Mouse (Mus musculus) kidney, adult 2 months (tissue): ENCODE data around the gene Odf2. TPM values are rescaled to one million over a fixed set of nuclear protein-coding genes. Genes with fewer than 3 reads are reported as not detected.
A peak's percentile ranks its signal among the peaks of the same experiment; 100 is the strongest.

Source experiments
- DNase-seq: peaks from one replicate; pipeline ENCODE4 v3.0.0; 2021
- H3K27ac ChIP-seq: fragments of 200-500 bp; 2 replicates; pipeline ENCODE4 v1.5.1; 2012; ENCODE audit warnings: low read depth, low read length, control low read depth, inconsistent platforms; ENCODE audit not compliant: insufficient read depth
- H3K27me3 ChIP-seq: fragments of 200-500 bp; replicated peaks from 2 replicates; pipeline ENCODE4 v1.6.1; 2012; ENCODE audit warnings: mild to moderate bottlenecking, moderate library complexity, low read length, inconsistent platforms; ENCODE audit not compliant: control insufficient read depth, insufficient read depth
- H3K36me3 ChIP-seq: fragments of 200-500 bp; 2 replicates; pipeline ENCODE4 v1.6.1; 2012; ENCODE audit warnings: mild to moderate bottlenecking, moderate library complexity, low read length, inconsistent platforms; ENCODE audit not compliant: control insufficient read depth, insufficient read depth
- H3K4me1 ChIP-seq: fragments of 200-500 bp; 2 replicates; pipeline ENCODE4 v1.6.1; 2011; ENCODE audit warnings: low read length; ENCODE audit not compliant: control insufficient read depth, insufficient read depth
- H3K4me3 ChIP-seq: fragments of 200-500 bp; 2 replicates; pipeline ENCODE4 v1.5.1; 2011; ENCODE audit warnings: mild to moderate bottlenecking, low read depth, low read length, control low read depth; ENCODE audit not compliant: insufficient read depth
- CTCF ChIP-seq: fragments of 200-500 bp; conservative IDR thresholded peaks from 2 replicates; pipeline ENCODE4 v1.5.1; 2011; ENCODE audit warnings: low read depth, mild to moderate bottlenecking, control low read depth, low read length, moderate library complexity, mixed read lengths; ENCODE audit not compliant: insufficient read depth, insufficient read length
- POLR2A ChIP-seq: fragments of 200-500 bp; IDR thresholded peaks from one replicate; pipeline ENCODE4 v1.6.1; 2011; ENCODE audit warnings: low read depth, low read length, control low read depth
- WGBS: fragments of 180-500 bp; shearing (Covaris S2); methylation state at CpG from one replicate; pipeline ENCODE4 v1.1.7; 2018; 5-methylcytosine and 5-hydroxymethylcytosine counted together
- polyA plus RNA-seq: library from polyadenylated mRNA; depleted of rRNA; stranded (reverse); fragments of >200 nt; gene quantifications from 2 replicates; pipeline ENCODE4 v1.2.3, GENCODE M21; 2012; rRNA removed

Odf2 gene
- polyA plus RNA-seq, result 17.6 and 21.5 TPM in 2 replicates

DNA sequence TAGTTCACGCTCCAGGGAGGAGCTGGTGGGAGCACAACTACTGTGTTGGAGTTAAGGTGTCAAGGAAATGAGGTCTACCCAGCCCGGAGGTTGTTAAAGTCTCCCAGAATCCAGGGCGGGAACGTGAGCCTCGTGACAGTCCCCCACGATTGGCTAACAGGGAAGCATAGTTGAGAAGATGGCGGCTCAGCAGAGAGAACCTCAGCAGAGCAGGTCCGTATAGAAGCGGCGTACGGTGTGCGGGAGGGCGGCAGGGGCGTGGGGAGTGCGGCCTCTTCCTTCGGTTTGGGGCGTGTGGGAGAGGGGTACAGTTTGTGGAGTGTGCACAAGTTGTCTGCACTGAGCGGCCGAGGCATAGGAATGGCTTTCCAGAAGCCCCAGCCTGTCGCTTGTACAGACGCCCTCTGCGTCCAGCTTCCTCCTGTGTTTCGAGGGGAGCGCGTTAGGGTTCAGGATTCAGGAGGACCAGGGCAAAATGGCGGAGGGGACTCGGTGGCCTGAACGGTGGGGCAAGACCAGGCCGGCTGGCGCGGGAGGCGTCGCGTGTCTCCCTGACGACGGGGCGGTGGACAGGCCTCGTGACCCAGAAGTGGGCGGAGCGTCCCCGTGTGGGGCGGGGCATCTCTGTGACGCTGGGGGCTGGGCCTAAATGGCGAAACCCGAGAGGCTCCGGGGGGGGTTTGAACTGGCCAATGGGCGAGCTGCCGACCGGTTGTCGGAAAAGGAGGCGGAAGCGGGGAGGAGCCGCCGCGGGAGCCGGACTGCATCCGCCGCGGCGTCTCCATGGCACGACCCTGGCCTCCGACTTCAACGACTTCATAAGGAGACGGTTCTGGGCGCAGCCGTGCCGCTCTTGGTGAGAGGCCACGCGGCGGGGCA, at the start of gene Odf2:
TSS of gene Odf2 (plus strand) at position 156 of the 879 bp plus-strand sequence.
- peak within 1 kb of the TSS; percentile 28 for H3K27ac ChIP-seq
- H3K36me3 ChIP-seq, result no peaks in the 10 kb centered on the region
- H3K4me3 ChIP-seq, result peak within 1 kb of the TSS; percentile 75
- peak; percentile 100 for DNase-seq
- TF ChIP-seq POLR2A (no peak), CTCF (no peak)
- no peaks in the 10 kb centered on the region for H3K27me3 ChIP-seq
- peaks cover 8% of the 10 kb centered on the region; the same call in 1 of the 2 replicates for H3K4me1 ChIP-seq
- WGBS, result under 1% methylated on average over 70 of the region's 70 CpGs

DNA sequence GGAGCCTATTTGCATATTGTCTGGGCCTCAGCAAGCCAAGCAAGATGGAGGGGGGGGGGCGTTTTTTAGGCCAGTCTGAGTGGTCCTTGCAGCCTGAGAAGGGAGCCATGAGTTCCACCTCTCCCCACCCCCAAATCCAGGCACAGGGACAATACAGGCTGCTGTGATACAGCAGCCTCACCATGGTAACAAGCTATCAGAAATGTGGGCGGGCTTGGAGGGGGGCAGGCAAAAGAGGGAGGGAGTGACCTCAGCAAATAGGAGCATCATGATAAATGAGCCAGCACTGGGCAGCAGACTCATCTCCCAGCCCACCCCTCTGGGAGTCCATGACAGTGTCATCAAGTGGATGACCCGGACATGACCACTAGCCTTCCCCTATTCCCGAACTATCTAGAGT, 49.6 kb upstream of the Odf2 start:
- H3K27me3 ChIP-seq, result no peaks in the 10 kb centered on the region
- DNase-seq, result no peak
- no peak for TF ChIP-seq CTCF
- no peak for TF ChIP-seq POLR2A
- no peak overlapping the region for H3K27ac ChIP-seq
- no peak overlapping the region for H3K4me3 ChIP-seq
- 64% methylated on average over 4 of the region's 4 CpGs for WGBS
- no peaks in the 10 kb centered on the region for H3K4me1 ChIP-seq
- H3K36me3 ChIP-seq, result peaks cover 2% of the 10 kb centered on the region; the same call in 1 of the 2 replicates

DNA sequence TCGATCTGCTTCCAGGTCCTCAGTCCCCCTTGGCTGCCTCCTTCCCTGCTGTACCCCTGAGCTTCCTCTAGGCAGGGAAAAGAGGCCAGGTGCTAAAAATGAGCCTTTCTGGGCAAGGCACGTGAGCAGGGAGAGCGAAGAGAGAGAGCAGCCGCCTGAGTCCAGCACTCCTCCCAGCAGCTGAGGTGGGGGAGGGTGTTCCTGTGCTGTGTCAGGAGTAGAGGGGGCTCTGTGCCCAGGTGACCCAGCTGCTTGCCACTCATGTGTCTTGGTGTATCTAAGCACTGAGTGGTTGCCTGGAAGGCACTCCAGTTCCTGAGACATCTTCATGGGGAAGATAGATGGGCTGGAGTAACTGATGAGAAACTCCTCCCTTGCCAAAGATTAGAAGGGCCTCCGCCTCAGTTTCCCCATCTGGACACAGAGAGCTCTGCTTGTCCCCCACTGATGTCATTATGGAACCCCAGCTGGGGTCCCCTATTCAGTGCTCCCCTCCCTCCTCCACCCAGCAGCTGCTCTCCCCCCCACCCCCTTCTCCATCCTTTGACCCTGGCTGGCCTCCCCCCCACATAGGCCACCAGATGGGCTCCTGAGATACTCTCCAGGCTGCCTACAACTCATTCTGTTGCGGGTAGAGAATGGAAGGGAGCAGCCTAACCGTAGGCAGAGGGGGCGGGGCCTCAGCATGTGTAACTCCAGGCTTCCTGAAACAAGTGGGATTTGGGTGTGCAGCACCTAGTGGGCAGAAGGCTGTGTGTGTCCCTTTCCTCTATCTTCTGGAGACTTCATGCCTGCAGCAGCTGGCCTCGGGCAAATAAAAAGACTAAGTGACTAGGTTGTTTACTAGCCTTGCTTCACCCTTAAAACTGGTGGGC, 45.6 kb upstream of the Odf2 start:
- no peak for TF ChIP-seq POLR2A
- no peak for TF ChIP-seq CTCF
- Histone ChIP-seq H3K4me3 (no peak overlapping the region), H3K27me3 (no peaks in the 10 kb centered on the region), H3K27ac (no peak overlapping the region), H3K36me3 (peaks cover 2% of the 10 kb centered on the region; the same call in 1 of the 2 replicates), H3K4me1 (no peaks in the 10 kb centered on the region)
- no peak for DNase-seq
- WGBS, result 77% methylated on average over 9 of the region's 9 CpGs

GRCm38 (mm10) chr2:29844115-29844514, 44.9 kb upstream of the Odf2 start:
- Histone ChIP-seq H3K4me1 (no peaks in the 10 kb centered on the region), H3K36me3 (peaks cover 2% of the 10 kb centered on the region; the same call in 1 of the 2 replicates), H3K27ac (no peak overlapping the region), H3K4me3 (no peak overlapping the region), H3K27me3 (no peaks in the 10 kb centered on the region)
- 96% methylated on average over 2 of the region's 2 CpGs for WGBS
- no peak for DNase-seq
- TF ChIP-seq POLR2A, result no peak
- no peak for TF ChIP-seq CTCF

GRCm38 (mm10) chr2:29844661-29845060, 44.4 kb upstream of the Odf2 start:
- no peaks in the 10 kb centered on the region for H3K27me3 ChIP-seq
- no peak overlapping the region for H3K4me3 ChIP-seq
- TF ChIP-seq POLR2A (no peak), CTCF (no peak)
- 76% methylated on average over 3 of the region's 3 CpGs for WGBS
- no peaks in the 10 kb centered on the region for H3K4me1 ChIP-seq
- no peak overlapping the region for H3K27ac ChIP-seq
- no peak for DNase-seq
- peaks cover 2% of the 10 kb centered on the region; the same call in 1 of the 2 replicates for H3K36me3 ChIP-seq

GRCm38 (mm10) chr2:29845636-29846035, 43.4 kb upstream of the Odf2 start:
- WGBS, result 63% methylated on average over 25 of the region's 25 CpGs
- DNase-seq, result no peak
- H3K4me3 ChIP-seq, result no peak overlapping the region
- H3K36me3 ChIP-seq, result peaks cover 2% of the 10 kb centered on the region; the same call in 1 of the 2 replicates
- no peaks in the 10 kb centered on the region for H3K27me3 ChIP-seq
- TF ChIP-seq CTCF (no peak), POLR2A (no peak)
- H3K4me1 ChIP-seq, result no peaks in the 10 kb centered on the region
- no peak overlapping the region for H3K27ac ChIP-seq
